Mouse (Mus musculus) myocyte (in vitro differentiated cells): ENCODE results near the gene Fhit.

ENCODE experiments used
- CEBPB ChIP-seq: IDR thresholded peaks from 2 replicates; pipeline ENCODE4 v1.6.1; 2011; ENCODE audit warnings: mild to moderate bottlenecking, moderate library complexity; ENCODE audit not compliant: poor library complexity, insufficient read depth, severe bottlenecking
- E2F4 ChIP-seq: IDR thresholded peaks from one replicate; pipeline ENCODE4 v1.6.1; 2011; ENCODE audit warnings: mild to moderate bottlenecking, control low read depth, moderate library complexity; ENCODE audit not compliant: insufficient read depth
- MAX ChIP-seq: IDR thresholded peaks from one replicate; pipeline ENCODE4 v1.6.1; 2011; ENCODE audit warnings: low read depth, mild to moderate bottlenecking, control low read depth
- MYOD1 ChIP-seq, 3 experiments: IDR thresholded peaks; one replicate each; pipeline ENCODE4 v1.6.1; 2011; ENCODE audit warnings: control low read depth in 2 of 3, low read depth in 2 of 3, mild to moderate bottlenecking in 2 of 3, moderate library complexity in 1 of 3; ENCODE audit not compliant: insufficient read length in 2 of 3, control insufficient read depth in 1 of 3
- MYOG ChIP-seq, 3 experiments: IDR thresholded peaks; one replicate each; pipeline ENCODE4 v1.6.1; 2011; ENCODE audit warnings: control low read depth in 2 of 3, low read depth in 2 of 3, mild to moderate bottlenecking in 2 of 3; ENCODE audit not compliant: insufficient read length in 2 of 3, control insufficient read depth in 1 of 3, insufficient read depth in 1 of 3
- POLR2A ChIP-seq: IDR thresholded peaks from one replicate; pipeline ENCODE4 v1.6.1; 2011; ENCODE audit warnings: low read depth, mild to moderate bottlenecking, control low read depth, moderate library complexity; ENCODE audit not compliant: insufficient read length
- POLR2AphosphoS2 ChIP-seq: IDR thresholded peaks from one replicate; pipeline ENCODE4 v1.6.1; 2011; ENCODE audit warnings: low read depth, control low read depth; ENCODE audit not compliant: insufficient read length
- REST ChIP-seq: IDR thresholded peaks from one replicate; pipeline ENCODE4 v1.6.1; 2011; ENCODE audit warnings: mild to moderate bottlenecking, control low read depth, moderate library complexity; ENCODE audit not compliant: insufficient read depth, insufficient read length
- SRF ChIP-seq: IDR thresholded peaks from one replicate; pipeline ENCODE4 v1.6.1; 2011; ENCODE audit warnings: low read depth; ENCODE audit not compliant: control insufficient read depth, insufficient read length
- TCF12 ChIP-seq: IDR thresholded peaks from one replicate; pipeline ENCODE4 v1.6.1; 2011; ENCODE audit warnings: mild to moderate bottlenecking, control low read depth; ENCODE audit not compliant: poor library complexity, insufficient read depth, severe bottlenecking
- TCF3 ChIP-seq: IDR thresholded peaks from one replicate; pipeline ENCODE4 v1.6.1; 2011; ENCODE audit warnings: low read depth, control low read depth; ENCODE audit not compliant: insufficient read length
- USF1 ChIP-seq: IDR thresholded peaks from one replicate; pipeline ENCODE4 v1.6.1; 2011; ENCODE audit warnings: low read depth, mild to moderate bottlenecking, control low read depth, moderate library complexity

- TF ChIP-seq MYOD1 (IDR thresholded peaks at IDR 0.05; ENCODE audit: control insufficient read depth in 1 of 3, insufficient read length in 2 of 3, low read depth in 2 of 3) (no peak), POLR2A (no peak), USF1 (no peak), CEBPB (no peak), MAX (no peak), POLR2AphosphoS2 (no peak), MYOG (IDR thresholded peaks at IDR 0.05; ENCODE audit: control insufficient read depth in 1 of 3, insufficient read depth in 1 of 3, insufficient read length in 2 of 3, low read depth in 2 of 3) (no peak), E2F4 (no peak), REST (no peak), TCF3 (no peak), SRF (no peak), TCF12 (no peak)
Measured at GRCm38 (mm10) chr14:10525786-10526185, 636.0 kb downstream of the Fhit start.
